Mouse (Mus musculus) forebrain, postnatal 0 days (tissue): ENCODE results near the gene Arhgap31. TPM values are rescaled to one million over a fixed set of nuclear protein-coding genes. Genes with fewer than 3 reads are reported as not detected.

ENCODE experiments used
- ATAC-seq: fragments of 200-750 bp; cut with Nextera tagmentation; 2 replicates; pipeline ENCODE4 v1.8.0; 2017; ENCODE audit warnings: mild to moderate bottlenecking, moderate library complexity
- DNase-seq: peaks from one replicate; pipeline ENCODE4 v3.0.0-alpha.2; 2015
- H3K27ac ChIP-seq: fragments of 300-500 bp; sonication (generic); 2 replicates; pipeline ENCODE4 v1.5.1; 2014; ENCODE audit warnings: low read depth, mild to moderate bottlenecking, antibody characterized with exemption, low read length, moderate library complexity, mixed read lengths
- H3K27me3 ChIP-seq: fragments of 300-500 bp; sonication (generic); 2 replicates; pipeline ENCODE4 v1.6.1; 2014; ENCODE audit warnings: mild to moderate bottlenecking, low read length, mixed read lengths; ENCODE audit not compliant: insufficient read depth
- H3K36me3 ChIP-seq: fragments of 300-500 bp; sonication (generic); 2 replicates; pipeline ENCODE4 v1.6.1; 2014; ENCODE audit warnings: mild to moderate bottlenecking, moderate library complexity; ENCODE audit not compliant: insufficient read depth
- H3K4me1 ChIP-seq: fragments of 300-500 bp; sonication (generic); 2 replicates; pipeline ENCODE4 v1.6.1; 2014; ENCODE audit warnings: antibody characterized with exemption; ENCODE audit not compliant: insufficient read depth
- H3K4me2 ChIP-seq: fragments of 300-500 bp; sonication (generic); 2 replicates; pipeline ENCODE4 v1.6.1; 2014; ENCODE audit warnings: low read depth, mild to moderate bottlenecking, moderate library complexity
- H3K4me3 ChIP-seq: fragments of 300-500 bp; sonication (generic); 2 replicates; pipeline ENCODE4 v1.5.1; 2014; ENCODE audit warnings: low read depth, low read length, mixed read lengths
- H3K9ac ChIP-seq: fragments of 300-500 bp; sonication (generic); 2 replicates; pipeline ENCODE4 v1.6.1; 2014; ENCODE audit warnings: mild to moderate bottlenecking
- H3K9me3 ChIP-seq: fragments of 300-500 bp; sonication (generic); 2 replicates; pipeline ENCODE4 v1.6.1; 2016; ENCODE audit warnings: low read length
- CTCF ChIP-seq: sonication (generic); IDR thresholded peaks from 2 replicates; pipeline ENCODE4 v1.5.1; 2016; ENCODE audit warnings: antibody characterized with exemption, control low read depth, low read depth
- WGBS: fragments of 180-500 bp; shearing (Covaris S2); extraction: QIAGEN DNeasy Blood & Tissue Kit; methylation state at CpG from one replicate; pipeline ENCODE4 v1.1.7; 2014; 5-methylcytosine and 5-hydroxymethylcytosine counted together
- polyA plus RNA-seq: library from polyadenylated mRNA; unstranded; fragments of >200 nt; fragmentation: Nextera tagmentation; extraction: Ambion mirVana; gene quantifications from 2 replicates; pipeline ENCODE4 v1.2.1, GENCODE M21; 2015
- total RNA-seq: library from RNA; depleted of rRNA; stranded (reverse); fragments of >200 nt; gene quantifications from 2 replicates; pipeline ENCODE4 v1.2.3, GENCODE M21; 2014

The Arhgap31 gene
- total and polyA plus RNA-seq, 2 experiments from 2014 or later: 2.4 to 9.6 TPM

DNA sequence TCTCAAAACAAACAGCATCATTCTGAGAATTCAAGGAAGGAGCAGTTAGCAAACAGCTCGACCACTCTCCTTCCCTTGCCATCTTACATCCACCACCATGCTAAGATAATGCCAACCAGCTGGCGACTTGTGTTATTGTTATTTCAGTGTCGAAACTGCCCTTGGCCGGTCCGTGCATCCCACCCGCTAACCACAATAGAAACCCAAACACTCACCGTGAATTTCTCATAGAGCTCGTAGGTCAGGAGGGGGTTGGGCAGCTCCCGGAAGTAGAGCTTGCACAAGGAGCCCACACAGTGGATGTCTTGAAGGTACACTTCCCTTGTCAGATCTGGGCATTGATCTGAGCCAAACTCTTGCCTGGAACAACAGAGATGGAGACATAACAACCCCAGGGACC, 76.4 kb downstream of the Arhgap31 start:
- TF ChIP-seq CTCF: no peak
- WGBS: 82% methylated on average over 9 of the region's 9 CpGs
- no peak overlapping the region for H3K4me2 ChIP-seq
- DNase-seq (no peak), ATAC-seq (no peak)
- no peaks in the 10 kb centered on the region for H3K9me3 ChIP-seq
- no peak overlapping the region for H3K27ac ChIP-seq
- H3K4me1 ChIP-seq: no peaks in the 10 kb centered on the region
- no peak overlapping the region for H3K9ac ChIP-seq
- no peaks in the 10 kb centered on the region for H3K27me3 ChIP-seq
- no peaks in the 10 kb centered on the region for H3K36me3 ChIP-seq
- H3K4me3 ChIP-seq: no peak overlapping the region

- no peaks in the 10 kb centered on the region for H3K4me1 ChIP-seq
- H3K4me2 ChIP-seq: no peak overlapping the region
- H3K9ac ChIP-seq: no peak overlapping the region
- no peak overlapping the region for H3K4me3 ChIP-seq
- WGBS: 76% methylated on average over 8 of the region's 8 CpGs
- no peak for DNase-seq
- no peak for TF ChIP-seq CTCF
- H3K9me3 ChIP-seq: no peaks in the 10 kb centered on the region
- H3K27ac ChIP-seq: no peak overlapping the region
- no peak for ATAC-seq
- no peaks in the 10 kb centered on the region for H3K36me3 ChIP-seq
- no peaks in the 10 kb centered on the region for H3K27me3 ChIP-seq
Measured at GRCm38 (mm10) chr16:38635833-38636390, 77.2 kb downstream of the Arhgap31 start.

- Histone ChIP-seq H3K27me3 (no peaks in the 10 kb centered on the region), H3K4me1 (no peaks in the 10 kb centered on the region), H3K27ac (no peak overlapping the region), H3K36me3 (no peaks in the 10 kb centered on the region), H3K4me3 (no peak overlapping the region), H3K4me2 (no peak overlapping the region), H3K9ac (no peak overlapping the region), H3K9me3 (no peaks in the 10 kb centered on the region)
- DNase-seq: peak; percentile 27
- no peak for ATAC-seq
- peak; percentile 61 for TF ChIP-seq CTCF
- 63% methylated on average over 6 of the region's 6 CpGs for WGBS
Measured at GRCm38 (mm10) chr16:38632147-38632546, 80.9 kb downstream of the Arhgap31 start.

GRCm38 (mm10) chr16:38625811-38626369, 87.2 kb downstream of the Arhgap31 start:
- Histone ChIP-seq H3K4me2 (no peak overlapping the region), H3K4me1 (no peaks in the 10 kb centered on the region), H3K36me3 (no peaks in the 10 kb centered on the region), H3K9me3 (no peaks in the 10 kb centered on the region), H3K27me3 (no peaks in the 10 kb centered on the region), H3K27ac (no peak overlapping the region), H3K9ac (no peak overlapping the region), H3K4me3 (no peak overlapping the region)
- DNase-seq (no peak), ATAC-seq (no peak)
- no peak for TF ChIP-seq CTCF
- 76% methylated on average over 10 of the region's 10 CpGs for WGBS

GRCm38 (mm10) chr16:38625411-38625810, 87.7 kb downstream of the Arhgap31 start:
- no peaks in the 10 kb centered on the region for H3K36me3 ChIP-seq
- H3K9me3 ChIP-seq: no peaks in the 10 kb centered on the region
- no peak for DNase-seq
- TF ChIP-seq CTCF: no peak
- no peak overlapping the region for H3K9ac ChIP-seq
- 88% methylated on average over 7 of the region's 7 CpGs for WGBS
- no peak overlapping the region for H3K4me2 ChIP-seq
- no peaks in the 10 kb centered on the region for H3K27me3 ChIP-seq
- H3K27ac ChIP-seq: no peak overlapping the region
- ATAC-seq: no peak
- no peak overlapping the region for H3K4me3 ChIP-seq
- no peaks in the 10 kb centered on the region for H3K4me1 ChIP-seq

DNA sequence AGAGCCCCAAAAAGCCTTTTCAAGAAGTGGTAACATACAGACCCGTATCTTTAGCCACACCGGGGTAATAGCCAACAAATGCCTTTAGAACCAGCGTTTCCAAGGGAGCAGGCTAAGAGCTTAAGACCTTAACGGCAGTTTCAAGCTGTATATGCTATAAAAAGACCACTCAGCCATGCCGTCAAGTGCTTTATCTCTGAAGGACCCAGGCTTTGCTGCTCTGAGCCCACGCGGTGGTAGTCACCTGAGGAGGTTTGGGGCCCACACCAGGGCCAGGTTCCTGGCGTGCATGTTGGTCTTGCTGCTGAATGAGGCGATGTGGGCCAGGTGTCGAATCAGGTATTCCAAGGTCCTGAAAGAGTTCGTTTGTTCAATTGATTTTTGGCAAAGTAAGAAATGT, 88.8 kb downstream of the Arhgap31 start:
- TF ChIP-seq CTCF: no peak
- DNase-seq (no peak), ATAC-seq (no peak)
- Histone ChIP-seq H3K36me3 (no peaks in the 10 kb centered on the region), H3K27me3 (no peaks in the 10 kb centered on the region), H3K27ac (no peak overlapping the region), H3K9me3 (no peaks in the 10 kb centered on the region), H3K4me1 (no peaks in the 10 kb centered on the region), H3K9ac (no peak overlapping the region), H3K4me3 (no peak overlapping the region), H3K4me2 (no peak overlapping the region)
- 75% methylated on average over 11 of the region's 11 CpGs for WGBS

- H3K36me3 ChIP-seq: no peaks in the 10 kb centered on the region
- no peak for ATAC-seq
- H3K27ac ChIP-seq: no peak overlapping the region
- no peaks in the 10 kb centered on the region for H3K4me1 ChIP-seq
- no peak overlapping the region for H3K4me2 ChIP-seq
- H3K9me3 ChIP-seq: no peaks in the 10 kb centered on the region
- H3K27me3 ChIP-seq: no peaks in the 10 kb centered on the region
- peak; percentile 33; the same call in 1 of the 2 replicates for TF ChIP-seq CTCF
- no peak overlapping the region for H3K4me3 ChIP-seq
- no peak for DNase-seq
- H3K9ac ChIP-seq: no peak overlapping the region
- 78% methylated on average over 2 of the region's 2 CpGs for WGBS
Measured at GRCm38 (mm10) chr16:38622283-38622682, 90.8 kb downstream of the Arhgap31 start.
